Mouse (Mus musculus) heart, adult 18-20 months (tissue): Measurements from ENCODE around the gene Gm10134. TPM values are rescaled to one million over a fixed set of nuclear protein-coding genes. Genes with fewer than 3 reads are reported as not detected.
A peak's percentile ranks its signal among the peaks of the same experiment; 100 is the strongest.

Source experiments
- DNase-seq, 2 experiments: peaks; one replicate each; pipeline ENCODE4 v3.0.0; 2021 to 2022; ENCODE audit warnings: mixed read lengths in 1 of 2
- total RNA-seq, 2 experiments: library from RNA; stranded (reverse); gene quantifications; 2 replicates each; pipeline ENCODE4 v1.2.3; 2021

Gene Gm10134
- total RNA-seq, 2 experiments from 2014 or later: 1.1 to 1.2 TPM

GRCm38 (mm10) chr2:28504676-28505075 lies 1.2 kb upstream of the Gm10134 start:
- DNase-seq: no peak

GRCm38 (mm10) chr2:28506291-28506690 lies 396 bp downstream of the Gm10134 start:
- no peak for DNase-seq

DNA sequence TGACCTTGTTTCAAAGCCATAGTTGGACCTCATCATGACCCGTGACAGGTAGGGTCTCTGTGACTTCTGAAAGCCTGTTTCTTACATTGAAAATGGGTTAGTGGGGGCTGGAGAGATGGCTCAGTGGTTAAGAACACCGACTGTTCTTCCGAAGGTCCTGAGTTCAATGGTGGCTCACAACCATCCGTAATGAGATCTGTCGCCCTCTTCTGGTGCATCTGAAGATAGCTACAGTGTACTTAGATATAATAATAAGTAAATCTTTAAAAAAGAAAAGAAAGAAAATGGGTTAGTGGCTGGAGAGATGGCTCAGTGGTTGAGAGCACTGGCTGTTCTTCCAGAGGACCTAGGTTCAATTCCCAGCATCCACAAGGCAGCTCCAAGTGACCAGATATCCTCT lies 5.7 kb downstream of the Gm10134 start:
- peak in 1 of 2 experiments; percentile 2 for DNase-seq

DNA sequence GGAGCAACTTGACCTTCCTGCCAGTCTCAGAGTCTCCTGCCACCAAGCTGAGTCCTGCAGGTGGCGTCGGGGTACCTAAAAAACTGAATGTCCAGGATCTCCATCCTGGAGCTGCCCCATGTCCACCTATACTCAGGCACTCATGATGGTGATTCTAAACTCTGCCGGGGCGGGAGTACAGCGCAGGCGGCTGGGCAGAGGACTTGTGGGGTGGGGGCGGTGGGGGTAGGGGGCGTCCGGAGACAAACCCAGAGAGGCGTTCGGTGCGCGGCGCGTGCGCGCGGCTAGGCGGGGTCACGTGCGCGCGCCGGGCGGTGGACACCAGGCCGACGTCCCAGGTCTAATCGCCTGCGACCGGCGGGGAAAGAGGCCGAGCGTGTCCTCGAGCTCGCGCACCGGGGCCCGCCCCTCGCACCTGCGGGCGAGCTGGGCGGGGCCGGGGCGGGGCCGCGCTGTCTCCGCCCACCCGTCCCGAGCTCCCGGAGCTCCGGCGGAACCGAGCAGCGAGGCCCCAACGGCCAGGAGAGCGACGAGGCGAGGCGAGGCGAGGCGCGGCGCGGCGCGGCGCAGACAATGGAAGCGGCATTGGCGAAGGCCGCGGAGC lies 7.0 kb downstream of the Gm10134 start, which contains the start of gene Ralgds:
Gene Ralgds, plus strand, starts transcription at position 328 of the 604 bp plus-strand sequence.
- DNase-seq: peak in 1 of 2 experiments; percentile 50

- DNase-seq: peak in 1 of 2 experiments; percentile 47
Measured at GRCm38 (mm10) chr2:28513431-28514370, 7.8 kb downstream of the Gm10134 start.

- peak; percentile 71 to 93 for DNase-seq
Measured at GRCm38 (mm10) chr2:28514489-28514888, 8.6 kb downstream of the Gm10134 start.

- peak; percentile 83 to 90 for DNase-seq
Measured at GRCm38 (mm10) chr2:28517206-28517909, 11.5 kb downstream of the Gm10134 start.

- DNase-seq: no peak
Measured at GRCm38 (mm10) chr2:28518231-28518630, 12.3 kb downstream of the Gm10134 start.

DNA sequence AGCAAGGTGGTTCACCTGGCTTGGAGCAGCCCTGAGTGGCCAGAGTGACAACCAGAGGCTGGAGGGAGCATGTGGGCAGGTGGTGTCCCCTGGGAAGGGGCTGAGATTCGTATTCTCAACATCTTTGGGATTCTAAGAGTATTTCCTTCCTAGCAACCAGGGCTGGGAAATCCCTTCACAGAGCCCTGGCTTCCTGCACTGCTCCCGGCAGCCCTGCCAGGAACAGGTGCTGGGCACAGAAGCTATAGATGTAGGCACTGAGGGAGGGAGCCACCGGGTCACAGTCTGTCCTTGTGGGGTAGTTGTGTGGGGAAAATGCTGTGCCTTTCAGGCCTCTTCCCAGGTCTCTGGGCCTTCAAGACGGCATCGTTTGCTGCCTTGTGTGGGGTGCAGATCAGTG lies 14.7 kb downstream of the Gm10134 start:
- DNase-seq: no peak

GRCm38 (mm10) chr2:28521571-28522151 lies 15.8 kb downstream of the Gm10134 start:
- no peak for DNase-seq

GRCm38 (mm10) chr2:28522166-28522565 lies 16.3 kb downstream of the Gm10134 start:
- DNase-seq: no peak

- DNase-seq: peak; percentile 89 to 90
Measured at GRCm38 (mm10) chr2:28523643-28524117, 17.8 kb downstream of the Gm10134 start.

- no peak for DNase-seq
Measured at GRCm38 (mm10) chr2:28524406-28524805, 18.5 kb downstream of the Gm10134 start.

DNA sequence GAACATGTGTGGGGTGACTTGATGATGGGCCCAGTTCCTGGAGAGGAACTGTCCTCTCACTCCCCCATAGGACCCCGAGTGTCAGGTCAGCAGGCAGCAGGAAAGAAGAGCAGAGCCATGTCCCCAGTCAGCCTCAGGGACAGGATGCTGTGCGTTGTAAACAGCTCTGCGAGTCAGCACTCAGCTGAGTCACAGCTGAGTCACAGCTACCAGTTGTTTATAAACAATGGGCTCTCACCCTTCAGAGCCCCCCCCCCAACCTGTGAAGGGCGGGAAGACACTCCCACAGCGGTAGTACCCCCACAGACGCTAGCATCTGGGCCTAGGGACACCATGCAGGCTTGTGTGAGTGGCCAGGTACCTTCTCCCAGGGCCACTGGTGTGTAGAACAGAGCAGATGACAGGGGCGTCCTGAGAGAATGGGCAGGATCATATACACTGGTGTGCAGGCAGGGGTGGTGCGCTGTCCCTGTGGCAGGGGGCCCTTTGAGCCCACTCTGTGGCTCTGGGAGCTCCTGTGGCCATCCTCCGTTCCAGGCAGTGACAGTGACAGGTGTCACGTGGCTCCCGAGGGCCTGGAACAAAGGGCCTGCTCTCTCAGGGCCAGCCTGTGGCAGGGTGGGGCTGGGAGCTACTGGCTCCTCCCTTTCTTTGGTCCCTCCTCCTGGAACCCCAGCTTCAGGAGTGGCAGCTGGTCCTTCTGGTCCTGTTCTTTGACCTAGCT lies 19.5 kb downstream of the Gm10134 start:
- DNase-seq: peak; percentile 81 to 92

- DNase-seq: peak in 1 of 2 experiments; percentile 41
Measured at GRCm38 (mm10) chr2:28525943-28526876, 20.3 kb downstream of the Gm10134 start.

- DNase-seq: no peak
Measured at GRCm38 (mm10) chr2:28527436-28528353, 21.8 kb downstream of the Gm10134 start.

GRCm38 (mm10) chr2:28528354-28528730 lies 22.4 kb downstream of the Gm10134 start:
- DNase-seq: no peak

DNA sequence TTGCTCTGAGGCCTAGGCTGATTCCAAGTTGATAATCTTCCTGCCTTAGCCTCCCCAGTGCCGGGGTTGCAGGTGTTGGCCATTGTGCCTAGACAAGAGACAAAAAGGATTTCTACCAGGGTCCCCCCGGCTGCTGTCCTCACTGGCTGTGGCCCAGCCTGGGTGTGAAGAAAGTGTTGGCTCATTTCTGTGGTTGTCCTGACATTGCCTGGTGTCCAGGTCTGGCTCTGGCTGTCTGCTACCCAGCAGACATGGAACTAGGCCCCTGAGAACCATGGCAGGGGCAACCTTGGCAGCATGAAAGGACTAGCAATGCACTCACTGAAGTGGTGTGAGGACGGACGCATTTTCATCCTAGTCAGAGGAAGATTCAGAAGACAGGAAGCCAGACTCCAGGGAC lies 24.0 kb downstream of the Gm10134 start:
- DNase-seq: no peak

DNA sequence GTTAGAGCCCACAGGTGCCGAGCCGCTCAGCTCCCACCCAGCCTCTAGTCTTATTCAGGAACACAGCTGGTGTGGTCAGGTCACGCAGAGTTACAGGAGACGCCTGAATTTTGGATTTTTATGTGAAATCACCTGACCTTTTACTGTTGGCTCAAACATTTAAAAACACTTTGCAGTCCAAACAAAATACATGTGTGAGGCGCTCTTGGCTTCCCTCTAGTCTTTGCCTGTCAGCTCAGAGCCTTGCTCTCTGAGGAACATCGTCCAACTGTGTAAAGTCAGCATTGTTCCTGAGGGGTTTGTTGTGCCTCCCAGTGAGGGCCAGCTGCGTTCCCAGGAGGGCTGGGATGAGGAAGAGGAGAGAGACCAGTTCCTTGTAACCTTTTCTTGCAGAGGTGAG lies 24.4 kb downstream of the Gm10134 start:
- DNase-seq: peak; percentile 51 to 74
